Mouse (Mus musculus): Measurements from ENCODE around the gene Slc35c1.

DNA sequence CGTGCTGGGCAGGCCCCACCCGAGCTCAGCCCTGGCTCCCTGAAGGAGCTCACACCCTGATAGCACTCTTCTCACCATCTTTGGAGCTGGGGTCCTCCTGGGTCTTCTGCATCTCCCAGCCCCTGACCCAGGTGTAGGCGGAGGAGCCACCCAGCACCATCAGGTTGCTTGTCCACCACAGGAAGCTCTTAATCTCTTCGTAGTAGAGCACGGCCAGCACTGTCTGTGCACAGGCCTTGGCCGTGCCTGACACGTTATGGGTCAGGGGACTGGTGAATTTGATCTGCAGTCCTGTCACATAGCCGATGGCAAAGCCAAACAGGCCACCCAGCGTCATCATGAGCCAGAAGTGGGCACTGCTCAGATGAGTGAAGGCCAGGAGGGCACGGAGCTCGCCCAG, 6.2 kb downstream of the Slc35c1 start:
- no peak for TF ChIP-seq CTCF (IDR thresholded peaks at IDR 0.05; ENCODE audit: insufficient read depth, low read length)
- TF ChIP-seq POLR2A (IDR thresholded peaks at IDR 0.05; ENCODE audit: borderline replicate concordance, extremely low read depth, low read depth, low read length): no peak
